Mouse (Mus musculus): ENCODE measurements around the gene Mdm2. TPM values are rescaled to one million over a fixed set of nuclear protein-coding genes. Genes with fewer than 3 reads are reported as not detected.

Mdm2 gene
- 25.5 and 38.3 TPM in 2 replicates for polyA plus RNA-seq (2015; fragmentation: Nextera tagmentation; extraction: Ambion mirVana)

DNA sequence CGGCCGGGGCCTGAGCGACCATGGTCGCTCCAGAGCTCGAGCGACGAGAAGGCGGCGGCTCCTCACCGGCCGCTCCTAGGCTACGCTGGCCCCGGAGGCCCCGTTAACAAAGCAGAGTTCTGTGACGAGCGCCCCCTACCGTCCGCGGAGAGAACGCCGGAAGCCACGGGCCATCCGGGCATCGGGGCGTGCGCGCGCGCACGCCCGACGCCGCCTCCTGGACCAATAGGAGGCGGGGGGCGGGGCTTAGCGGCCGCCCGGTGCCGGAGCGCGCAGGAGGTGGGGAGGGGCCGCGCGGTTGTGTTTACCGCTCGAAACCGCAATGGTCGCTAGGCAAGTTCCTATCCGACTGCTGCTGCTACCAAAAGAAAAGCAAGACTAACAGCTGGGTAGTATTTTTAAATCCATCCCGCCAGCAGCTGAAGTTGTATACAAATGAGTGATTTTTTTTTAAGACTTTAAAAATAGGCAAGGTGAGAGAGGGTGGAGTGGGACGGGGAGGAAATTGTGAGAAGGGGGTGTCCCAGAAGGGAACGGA lies at the start of gene Mdm2:
Mdm2 (minus strand) TSS at position 155 of the 538 bp plus-strand sequence.

DNA sequence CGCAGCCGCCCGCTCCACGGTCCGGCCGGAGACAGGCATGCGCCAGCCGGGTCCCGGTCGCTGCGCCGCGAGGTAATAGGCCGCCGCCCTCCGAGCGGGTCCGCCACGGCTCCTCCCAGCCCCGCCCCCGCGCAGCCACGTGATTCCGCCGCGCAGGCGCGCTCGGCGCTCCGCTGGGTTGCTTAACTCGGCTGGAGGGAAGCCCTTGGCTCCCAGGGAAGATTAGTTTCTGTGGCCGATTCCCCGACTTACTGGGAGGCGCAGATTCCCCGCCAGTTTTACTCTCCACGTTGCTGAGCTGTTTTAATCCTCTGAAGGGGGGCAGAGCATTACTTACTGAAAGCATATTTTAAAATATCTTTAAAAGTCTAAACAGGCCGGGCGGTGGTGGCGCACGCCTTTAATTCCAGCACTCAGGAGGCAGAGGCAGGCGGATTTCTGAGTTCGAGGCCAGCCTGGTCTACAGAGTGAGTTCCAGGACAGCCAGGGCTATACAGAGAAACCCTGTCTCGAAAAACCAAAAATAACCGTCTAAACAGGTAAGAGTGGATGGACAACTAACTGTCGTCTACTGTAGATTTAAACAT lies 35.8 kb upstream of the Mdm2 start, which contains the start of gene Slc35e3:
Slc35e3 (minus strand) TSS at position 69 of the 587 bp plus-strand sequence.

Other genes with a start within 250 kb of the Mdm2 start
- gene Cpm, start 81.3 kb downstream of the Mdm2 start, polyA plus RNA-seq (2015; fragmentation: Nextera tagmentation; extraction: Ambion mirVana): 6.9 and 16.3 TPM in 2 replicates
- gene Slc35e3, start 35.6 kb upstream of the Mdm2 start, polyA plus RNA-seq (2015; fragmentation: Nextera tagmentation; extraction: Ambion mirVana): 9.0 and 9.2 TPM in 2 replicates
- 20.8 and 25.3 TPM in 2 replicates for gene Nup107, start 81.9 kb upstream of the Mdm2 start, polyA plus RNA-seq (2015; fragmentation: Nextera tagmentation; extraction: Ambion mirVana)
- gene Rap1b, start 135.3 kb upstream of the Mdm2 start, polyA plus RNA-seq (2015; fragmentation: Nextera tagmentation; extraction: Ambion mirVana): 190 and 222 TPM in 2 replicates